Mouse (Mus musculus): Measurements from ENCODE around the gene Hoxd11. TPM values are rescaled to one million over a fixed set of nuclear protein-coding genes. Genes with fewer than 3 reads are reported as not detected.

Gene Hoxd11
- polyA plus RNA-seq, 1 experiment from 2014 or later, result not detected

GRCm38 (mm10) chr2:74685059-74685603, 5.8 kb downstream of the Hoxd11 start:
- Histone ChIP-seq H3K4me1 (ENCODE audit: insufficient read depth, low read depth, low read length) (peaks cover 5% of the 10 kb centered on the region; the same call in 1 of the 2 replicates), H3K27me3 (replicated peaks; ENCODE audit: insufficient read depth, low read length) (peaks cover 94% of the 10 kb centered on the region), H3K27ac (ENCODE audit: low read length) (no peak overlapping the region), H3K9ac (replicated peaks; ENCODE audit: low read depth) (no peak overlapping the region), H3K9me3 (ENCODE audit: low read length) (no peaks in the 10 kb centered on the region), H3K4me3 (ENCODE audit: low read depth, low read length) (no peak overlapping the region), H3K36me3 (ENCODE audit: insufficient read depth, low read length) (no peaks in the 10 kb centered on the region), H3K4me2 (replicated peaks; ENCODE audit: low read depth, low read length) (no peak overlapping the region)
- ATAC-seq (no peak), DNase-seq (ENCODE audit: low spot score) (no peak)
- WGBS, result 15% methylated on average over 4 of the region's 4 CpGs
- TF ChIP-seq CTCF (IDR thresholded peaks at IDR 0.05) (no peak), EP300 (IDR thresholded peaks at IDR 0.05) (no peak)

GRCm38 (mm10) chr2:74686301-74686987, 7.1 kb downstream of the Hoxd11 start:
- ATAC-seq, result no peak
- Histone ChIP-seq H3K4me1 (ENCODE audit: insufficient read depth, low read depth, low read length) (peaks cover 5% of the 10 kb centered on the region; the same call in 1 of the 2 replicates), H3K9me3 (ENCODE audit: low read length) (no peaks in the 10 kb centered on the region), H3K36me3 (ENCODE audit: insufficient read depth, low read length) (no peaks in the 10 kb centered on the region), H3K9ac (replicated peaks; ENCODE audit: low read depth) (no peak overlapping the region), H3K4me2 (replicated peaks; ENCODE audit: low read depth, low read length) (no peak overlapping the region), H3K27me3 (replicated peaks; ENCODE audit: insufficient read depth, low read length) (peaks cover 92% of the 10 kb centered on the region), H3K4me3 (ENCODE audit: low read depth, low read length) (no peak overlapping the region), H3K27ac (ENCODE audit: low read length) (no peak overlapping the region)
- peak; percentile 69 for DNase-seq (ENCODE audit: low spot score)
- no peak for TF ChIP-seq EP300 (IDR thresholded peaks at IDR 0.05)
- peak; percentile 66 for TF ChIP-seq CTCF (IDR thresholded peaks at IDR 0.05)
- WGBS, result 7% methylated on average over 17 of the region's 17 CpGs

- no peak overlapping the region for H3K4me2 ChIP-seq (replicated peaks; ENCODE audit: low read depth, low read length)
- no peaks in the 10 kb centered on the region for H3K9me3 ChIP-seq (ENCODE audit: low read length)
- H3K9ac ChIP-seq (replicated peaks; ENCODE audit: low read depth), result no peak overlapping the region
- no peak overlapping the region for H3K4me3 ChIP-seq (ENCODE audit: low read depth, low read length)
- TF ChIP-seq CTCF (IDR thresholded peaks at IDR 0.05), result no peak
- TF ChIP-seq EP300 (IDR thresholded peaks at IDR 0.05), result no peak
- no peaks in the 10 kb centered on the region for H3K36me3 ChIP-seq (ENCODE audit: insufficient read depth, low read length)
- WGBS, result 2% methylated on average over 27 of the region's 27 CpGs
- DNase-seq (ENCODE audit: low spot score), result no peak
- peaks cover 92% of the 10 kb centered on the region for H3K27me3 ChIP-seq (replicated peaks; ENCODE audit: insufficient read depth, low read length)
- peaks cover 5% of the 10 kb centered on the region; the same call in 1 of the 2 replicates for H3K4me1 ChIP-seq (ENCODE audit: insufficient read depth, low read depth, low read length)
- no peak for ATAC-seq
- H3K27ac ChIP-seq (ENCODE audit: low read length), result no peak overlapping the region
These were observed 7.8 kb downstream of the Hoxd11 start for GRCm38 (mm10) chr2:74686988-74687697.

- DNase-seq (ENCODE audit: low spot score) (no peak), ATAC-seq (no peak)
- TF ChIP-seq EP300 (IDR thresholded peaks at IDR 0.05), result no peak
- TF ChIP-seq CTCF (IDR thresholded peaks at IDR 0.05), result no peak
- H3K4me3 ChIP-seq (ENCODE audit: low read depth, low read length), result no peak overlapping the region
- H3K9ac ChIP-seq (replicated peaks; ENCODE audit: low read depth), result no peak overlapping the region
- no peaks in the 10 kb centered on the region; the same call in 1 of the 2 replicates for H3K4me1 ChIP-seq (ENCODE audit: insufficient read depth, low read depth, low read length)
- WGBS, result under 1% methylated on average over 31 of the region's 31 CpGs
- H3K27me3 ChIP-seq (replicated peaks; ENCODE audit: insufficient read depth, low read length), result peaks cover 91% of the 10 kb centered on the region
- H3K9me3 ChIP-seq (ENCODE audit: low read length), result no peaks in the 10 kb centered on the region
- H3K36me3 ChIP-seq (ENCODE audit: insufficient read depth, low read length), result no peaks in the 10 kb centered on the region
- H3K27ac ChIP-seq (ENCODE audit: low read length), result no peak overlapping the region
- no peak overlapping the region for H3K4me2 ChIP-seq (replicated peaks; ENCODE audit: low read depth, low read length)
These were observed 8.6 kb downstream of the Hoxd11 start for GRCm38 (mm10) chr2:74687698-74688555.

- Histone ChIP-seq H3K36me3 (ENCODE audit: insufficient read depth, low read length) (no peaks in the 10 kb centered on the region), H3K27ac (ENCODE audit: low read length) (no peak overlapping the region), H3K4me3 (ENCODE audit: low read depth, low read length) (no peak overlapping the region), H3K9me3 (ENCODE audit: low read length) (no peaks in the 10 kb centered on the region), H3K4me2 (replicated peaks; ENCODE audit: low read depth, low read length) (no peak overlapping the region), H3K27me3 (replicated peaks; ENCODE audit: insufficient read depth, low read length) (peaks cover 94% of the 10 kb centered on the region), H3K9ac (replicated peaks; ENCODE audit: low read depth) (no peak overlapping the region), H3K4me1 (ENCODE audit: insufficient read depth, low read depth, low read length) (no peaks in the 10 kb centered on the region)
- TF ChIP-seq CTCF (IDR thresholded peaks at IDR 0.05) (no peak), EP300 (IDR thresholded peaks at IDR 0.05) (no peak)
- ATAC-seq (no peak), DNase-seq (ENCODE audit: low spot score) (no peak)
- WGBS, result 4% methylated on average over 12 of the region's 12 CpGs
These were observed 9.6 kb downstream of the Hoxd11 start for GRCm38 (mm10) chr2:74688795-74689573.
